Mouse (Mus musculus) testis, adult 2 months (tissue): Measurements from ENCODE around the gene Onecut3. TPM values are rescaled to one million over a fixed set of nuclear protein-coding genes. Genes with fewer than 3 reads are reported as not detected.
A peak's percentile ranks its signal among the peaks of the same experiment; 100 is the strongest.

Experiments used
- H3K27ac ChIP-seq: fragments of 200-500 bp; 2 replicates; pipeline ENCODE4 v1.5.1; 2012; ENCODE audit warnings: low read depth, low read length; ENCODE audit not compliant: control insufficient read depth, insufficient read depth
- H3K27me3 ChIP-seq: fragments of 200-500 bp; 2 replicates; pipeline ENCODE4 v1.6.1; 2012; ENCODE audit warnings: mild to moderate bottlenecking, low read length, moderate library complexity; ENCODE audit not compliant: control insufficient read depth, insufficient read depth
- H3K36me3 ChIP-seq: fragments of 200-500 bp; 2 replicates; pipeline ENCODE4 v1.6.1; 2012; ENCODE audit warnings: mild to moderate bottlenecking, low read length; ENCODE audit not compliant: control insufficient read depth, insufficient read depth
- H3K4me1 ChIP-seq: fragments of 200-500 bp; 2 replicates; pipeline ENCODE4 v1.6.1; 2012; ENCODE audit warnings: low read length; ENCODE audit not compliant: control insufficient read depth, insufficient read depth
- H3K4me3 ChIP-seq: fragments of 200-500 bp; 2 replicates; pipeline ENCODE4 v1.5.1; 2012; ENCODE audit warnings: low read depth, mild to moderate bottlenecking, low read length, moderate library complexity, mixed read lengths; ENCODE audit not compliant: control insufficient read depth
- CTCF ChIP-seq: fragments of 200-500 bp; IDR thresholded peaks from 2 replicates; pipeline ENCODE4 v1.5.1; 2012; ENCODE audit warnings: low read depth, mild to moderate bottlenecking, inconsistent platforms, low read length, moderate library complexity; ENCODE audit not compliant: control insufficient read depth, insufficient read depth, insufficient replicate concordance
- POLR2A ChIP-seq: fragments of 200-500 bp; IDR thresholded peaks from 2 replicates; pipeline ENCODE4 v1.6.1; 2012; ENCODE audit warnings: low read depth, mild to moderate bottlenecking, inconsistent platforms, low read length, moderate library complexity; ENCODE audit not compliant: control insufficient read depth
- polyA plus RNA-seq: library from polyadenylated mRNA; depleted of rRNA; stranded (reverse); fragments of >200 nt; gene quantifications from 2 replicates; pipeline ENCODE4 v1.2.3, GENCODE M21; 2012

Gene Onecut3
- polyA plus RNA-seq, 1 experiment: 0.52 TPM

DNA sequence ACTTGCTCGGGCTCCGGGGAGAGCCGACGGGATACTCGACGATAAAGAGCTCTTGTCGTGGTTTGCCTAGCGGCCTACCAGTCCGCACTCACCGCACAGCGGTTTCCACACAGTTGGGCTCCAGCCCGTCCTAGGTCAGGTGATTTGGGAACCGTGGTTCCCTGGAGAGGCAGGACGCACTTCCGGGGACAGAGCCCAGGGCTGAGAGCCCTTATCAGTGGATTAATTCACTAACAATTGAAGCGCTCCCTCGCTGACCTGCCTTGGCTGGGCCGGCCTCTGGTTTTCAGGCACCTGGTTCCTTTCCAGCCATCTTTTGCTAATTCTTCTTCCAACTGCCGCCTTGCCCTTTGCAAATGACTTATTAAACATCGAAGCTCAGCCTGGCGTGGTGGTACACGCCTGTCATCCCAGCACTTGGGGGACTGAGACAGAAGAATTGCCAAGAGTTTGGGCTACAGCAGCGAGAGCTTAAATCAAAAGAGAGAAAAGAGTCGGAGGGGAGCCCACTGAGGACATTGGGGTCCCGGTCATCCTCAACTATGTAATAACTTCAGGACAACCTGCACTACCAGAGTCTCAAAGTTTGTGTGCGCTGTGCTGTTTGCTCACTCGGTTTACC is 9.1 kb downstream of the Onecut3 start:
- Histone ChIP-seq H3K4me3 (no peak overlapping the region), H3K27me3 (peaks cover 7% of the 10 kb centered on the region)

GRCm38 (mm10) chr10:80504724-80505123 is 10.1 kb downstream of the Onecut3 start:
- Histone ChIP-seq H3K4me1 (peaks cover 13% of the 10 kb centered on the region), H3K4me3 (no peak overlapping the region), H3K36me3 (no peaks in the 10 kb centered on the region), H3K27me3 (peaks cover 7% of the 10 kb centered on the region), H3K27ac (no peak overlapping the region)
- TF ChIP-seq POLR2A: no peak
- TF ChIP-seq CTCF: no peak

More for the DNA sequence above, 9.1 kb downstream of the Onecut3 start:
- Histone ChIP-seq H3K36me3 (no peaks in the 10 kb centered on the region), H3K4me1 (peaks cover 8% of the 10 kb centered on the region; the same call in 1 of the 2 replicates), H3K27ac (no peak overlapping the region)
- TF ChIP-seq POLR2A: no peak
- no peak for TF ChIP-seq CTCF

DNA sequence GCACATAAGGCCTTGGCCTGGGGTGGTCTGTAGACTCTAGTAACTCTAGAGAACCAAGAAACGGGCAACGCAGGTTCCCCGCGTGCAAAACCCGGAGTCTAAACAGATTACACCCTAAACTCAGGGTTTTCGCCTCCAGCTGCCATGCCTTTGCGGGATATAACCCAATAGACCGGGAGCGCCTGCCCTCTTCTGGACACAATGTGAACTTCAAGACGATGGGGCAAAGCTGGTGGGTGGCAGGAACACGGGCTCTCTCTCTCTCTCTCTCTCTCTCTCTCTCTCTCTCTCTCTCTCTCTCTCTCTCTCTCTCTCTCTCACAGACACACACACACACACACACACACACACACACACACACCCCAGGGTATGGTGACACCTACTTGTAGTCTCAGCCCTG is 11.6 kb downstream of the Onecut3 start:
- Histone ChIP-seq H3K4me3 (no peak overlapping the region), H3K27me3 (peaks cover 7% of the 10 kb centered on the region), H3K4me1 (peaks cover 19% of the 10 kb centered on the region), H3K36me3 (no peaks in the 10 kb centered on the region), H3K27ac (no peak overlapping the region)
- TF ChIP-seq CTCF: peak; percentile 64; the same call in 1 of the 2 replicates
- no peak for TF ChIP-seq POLR2A

DNA sequence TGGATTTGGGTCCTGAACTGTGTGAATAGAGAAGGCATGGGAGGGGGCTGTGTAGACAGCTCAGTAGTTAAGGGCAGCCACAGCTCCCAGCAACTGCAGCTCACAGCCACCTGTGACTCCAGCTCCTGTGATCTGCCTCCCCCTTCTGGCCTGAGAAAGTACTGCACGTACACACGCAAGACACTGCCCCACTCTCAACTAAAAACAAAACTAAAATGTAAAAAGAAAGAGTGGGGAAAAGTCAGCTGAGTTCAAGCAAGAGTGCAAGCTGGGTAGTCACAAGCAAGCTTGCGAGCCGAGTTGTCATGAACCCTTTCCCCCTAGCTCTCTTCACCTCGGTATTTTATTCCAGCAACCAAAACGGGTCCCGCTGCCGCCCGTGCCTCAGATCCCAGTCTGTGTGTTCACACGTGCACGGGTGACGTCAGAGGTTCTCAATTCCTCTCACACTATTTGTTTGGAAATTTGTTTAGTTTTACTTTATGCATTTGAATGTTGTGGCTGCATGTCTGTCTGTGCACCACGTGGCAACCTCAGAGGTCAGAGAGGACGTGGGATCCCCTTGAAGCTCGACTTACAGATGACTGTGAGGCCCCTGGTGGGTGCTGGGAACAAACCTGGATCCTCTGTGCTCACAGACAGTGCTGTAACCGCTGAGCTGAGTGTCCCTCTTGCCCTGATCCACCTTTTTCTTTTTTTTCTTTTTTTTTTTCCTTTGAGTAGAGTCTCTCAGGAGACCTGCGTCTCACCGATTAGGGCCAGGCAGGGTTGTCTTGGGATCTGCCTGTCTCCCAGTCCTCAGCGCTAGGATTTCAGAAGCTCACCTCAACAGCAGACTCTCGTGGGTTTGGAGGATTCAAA is 15.0 kb downstream of the Onecut3 start:
- Histone ChIP-seq H3K4me3 (peak overlapping the region; percentile 69), H3K4me1 (peaks cover 11% of the 10 kb centered on the region), H3K27ac (no peak overlapping the region), H3K27me3 (no peaks in the 10 kb centered on the region), H3K36me3 (no peaks in the 10 kb centered on the region)
- peak; percentile 94 for TF ChIP-seq CTCF
- no peak for TF ChIP-seq POLR2A

- no peak for TF ChIP-seq POLR2A
- TF ChIP-seq CTCF: no peak
- H3K27me3 ChIP-seq: no peaks in the 10 kb centered on the region
- H3K36me3 ChIP-seq: no peaks in the 10 kb centered on the region
- peak overlapping the region; percentile 15; the same call in 1 of the 2 replicates for H3K4me3 ChIP-seq
- peaks cover 12% of the 10 kb centered on the region for H3K4me1 ChIP-seq
- H3K27ac ChIP-seq: no peak overlapping the region
Observed at GRCm38 (mm10) chr10:80510273-80510660, 15.6 kb downstream of the Onecut3 start.

GRCm38 (mm10) chr10:80513739-80514138 is 19.1 kb downstream of the Onecut3 start:
- no peak for TF ChIP-seq CTCF
- TF ChIP-seq POLR2A: no peak
- Histone ChIP-seq H3K4me1 (peaks cover 13% of the 10 kb centered on the region), H3K36me3 (no peaks in the 10 kb centered on the region), H3K27ac (no peak overlapping the region), H3K4me3 (no peak overlapping the region), H3K27me3 (no peaks in the 10 kb centered on the region)

GRCm38 (mm10) chr10:80519287-80519686 is 24.7 kb downstream of the Onecut3 start:
- TF ChIP-seq POLR2A (no peak), CTCF (no peak)
- H3K36me3 ChIP-seq: peaks cover 1% of the 10 kb centered on the region

More at GRCm38 (mm10) chr10:80519287-80519686, 24.7 kb downstream of the Onecut3 start:
- Histone ChIP-seq H3K27ac (no peak overlapping the region), H3K4me3 (no peak overlapping the region), H3K27me3 (no peaks in the 10 kb centered on the region), H3K4me1 (peaks cover 2% of the 10 kb centered on the region; the same call in 1 of the 2 replicates)
